Mouse (Mus musculus): ENCODE data around the gene Gna11. TPM values are rescaled to one million over a fixed set of nuclear protein-coding genes. Genes with fewer than 3 reads are reported as not detected.

The Gna11 gene
- polyA plus RNA-seq, 1 experiment: 32.0 TPM

- TF ChIP-seq POLR2A (IDR thresholded peaks at IDR 0.05; ENCODE audit: insufficient read depth, low read length) (no peak), CTCF (IDR thresholded peaks at IDR 0.05; ENCODE audit: low read depth, low read length) (no peak)
- Histone ChIP-seq H3K36me3 (ENCODE audit: control insufficient read depth, insufficient read depth, low read length, poor library complexity, severe bottlenecking) (no peaks in the 10 kb centered on the region; the same call in 1 of the 2 replicates), H3K4me1 (ENCODE audit: control insufficient read depth, insufficient read depth, low read length) (peaks cover 6% of the 10 kb centered on the region), H3K27me3 (ENCODE audit: control insufficient read depth, insufficient read depth, low read length, poor library complexity, severe bottlenecking) (no peaks in the 10 kb centered on the region), H3K9me3 (replicated peaks; ENCODE audit: control insufficient read depth, insufficient read depth, low read length, poor library complexity, severe bottlenecking) (no peaks in the 10 kb centered on the region), H3K27ac (ENCODE audit: insufficient read depth, low read length) (no peak within 1 kb of the TSS), H3K4me3 (ENCODE audit: low read depth, low read length) (peak within 1 kb of the TSS; percentile 94), H3K9ac (ENCODE audit: low read depth, poor library complexity, severe bottlenecking) (peak within 1 kb of the TSS; percentile 98)
These were observed 14.2 kb upstream of the Gna11 start, which contains the start of gene Aes for GRCm38 (mm10) chr10:81559163-81559626. Aes (plus strand) TSS chr10:81559488.

- TF ChIP-seq POLR2A (IDR thresholded peaks at IDR 0.05; ENCODE audit: insufficient read depth, low read length): no peak
- no peak for TF ChIP-seq EP300 (IDR thresholded peaks at IDR 0.05; ENCODE audit: insufficient read depth, low read depth, low read length)
- Histone ChIP-seq H3K4me3 (ENCODE audit: low read depth, low read length) (no peak overlapping the region), H3K27me3 (ENCODE audit: control insufficient read depth, insufficient read depth, low read length, poor library complexity, severe bottlenecking) (no peaks in the 10 kb centered on the region), H3K4me1 (ENCODE audit: control insufficient read depth, insufficient read depth, low read length) (no peaks in the 10 kb centered on the region), H3K27ac (ENCODE audit: insufficient read depth, low read length) (no peak overlapping the region), H3K36me3 (ENCODE audit: control insufficient read depth, insufficient read depth, low read length, poor library complexity, severe bottlenecking) (no peaks in the 10 kb centered on the region; the same call in 1 of the 2 replicates), H3K9me3 (replicated peaks; ENCODE audit: control insufficient read depth, insufficient read depth, low read length, poor library complexity, severe bottlenecking) (no peaks in the 10 kb centered on the region), H3K9ac (ENCODE audit: low read depth, poor library complexity, severe bottlenecking) (no peak overlapping the region)
These were observed 12.5 kb upstream of the Gna11 start for GRCm38 (mm10) chr10:81557491-81557890.

GRCm38 (mm10) chr10:81556282-81556681, 11.3 kb upstream of the Gna11 start:
- no peaks in the 10 kb centered on the region for H3K9me3 ChIP-seq (replicated peaks; ENCODE audit: control insufficient read depth, insufficient read depth, low read length, poor library complexity, severe bottlenecking)
- H3K4me3 ChIP-seq (ENCODE audit: low read depth, low read length): no peak overlapping the region
- no peaks in the 10 kb centered on the region for H3K36me3 ChIP-seq (ENCODE audit: control insufficient read depth, insufficient read depth, low read length, poor library complexity, severe bottlenecking)
- H3K9ac ChIP-seq (ENCODE audit: low read depth, poor library complexity, severe bottlenecking): no peak overlapping the region
- H3K27ac ChIP-seq (ENCODE audit: insufficient read depth, low read length): no peak overlapping the region
- TF ChIP-seq CTCF (IDR thresholded peaks at IDR 0.05; ENCODE audit: low read depth, low read length) (peak; percentile 63), POLR2A (IDR thresholded peaks at IDR 0.05; ENCODE audit: insufficient read depth, low read length) (no peak)
- H3K27me3 ChIP-seq (ENCODE audit: control insufficient read depth, insufficient read depth, low read length, poor library complexity, severe bottlenecking): no peaks in the 10 kb centered on the region
- no peaks in the 10 kb centered on the region for H3K4me1 ChIP-seq (ENCODE audit: control insufficient read depth, insufficient read depth, low read length)

GRCm38 (mm10) chr10:81553807-81554755, 9.1 kb upstream of the Gna11 start:
- no peaks in the 10 kb centered on the region for H3K36me3 ChIP-seq (ENCODE audit: control insufficient read depth, insufficient read depth, low read length, poor library complexity, severe bottlenecking)
- H3K9me3 ChIP-seq (replicated peaks; ENCODE audit: control insufficient read depth, insufficient read depth, low read length, poor library complexity, severe bottlenecking): no peaks in the 10 kb centered on the region
- no peak overlapping the region for H3K9ac ChIP-seq (ENCODE audit: low read depth, poor library complexity, severe bottlenecking)
- no peak overlapping the region for H3K4me3 ChIP-seq (ENCODE audit: low read depth, low read length)
- H3K27me3 ChIP-seq (ENCODE audit: control insufficient read depth, insufficient read depth, low read length, poor library complexity, severe bottlenecking): no peaks in the 10 kb centered on the region
- no peaks in the 10 kb centered on the region for H3K4me1 ChIP-seq (ENCODE audit: control insufficient read depth, insufficient read depth, low read length)
- TF ChIP-seq POLR2A (IDR thresholded peaks at IDR 0.05; ENCODE audit: insufficient read depth, low read length): no peak
- no peak for TF ChIP-seq EP300 (IDR thresholded peaks at IDR 0.05; ENCODE audit: insufficient read depth, low read depth, low read length)
- no peak for TF ChIP-seq CTCF (IDR thresholded peaks at IDR 0.05; ENCODE audit: low read depth, low read length)
- peak overlapping the region; percentile 30 for H3K27ac ChIP-seq (ENCODE audit: insufficient read depth, low read length)

GRCm38 (mm10) chr10:81553232-81553631, 8.2 kb upstream of the Gna11 start:
- no peak overlapping the region for H3K9ac ChIP-seq (ENCODE audit: low read depth, poor library complexity, severe bottlenecking)
- H3K27ac ChIP-seq (ENCODE audit: insufficient read depth, low read length): no peak overlapping the region
- H3K27me3 ChIP-seq (ENCODE audit: control insufficient read depth, insufficient read depth, low read length, poor library complexity, severe bottlenecking): no peaks in the 10 kb centered on the region
- H3K9me3 ChIP-seq (replicated peaks; ENCODE audit: control insufficient read depth, insufficient read depth, low read length, poor library complexity, severe bottlenecking): no peaks in the 10 kb centered on the region
- no peaks in the 10 kb centered on the region for H3K36me3 ChIP-seq (ENCODE audit: control insufficient read depth, insufficient read depth, low read length, poor library complexity, severe bottlenecking)
- H3K4me3 ChIP-seq (ENCODE audit: low read depth, low read length): no peak overlapping the region
- no peaks in the 10 kb centered on the region for H3K4me1 ChIP-seq (ENCODE audit: control insufficient read depth, insufficient read depth, low read length)
- TF ChIP-seq CTCF (IDR thresholded peaks at IDR 0.05; ENCODE audit: low read depth, low read length) (peak; percentile 65), EP300 (IDR thresholded peaks at IDR 0.05; ENCODE audit: insufficient read depth, low read depth, low read length) (0 out of 2 replicates have a peak, but pooled peaks have one; percentile 21), POLR2A (IDR thresholded peaks at IDR 0.05; ENCODE audit: insufficient read depth, low read length) (no peak)

- no peak overlapping the region for H3K27ac ChIP-seq (ENCODE audit: insufficient read depth, low read length)
- no peaks in the 10 kb centered on the region for H3K36me3 ChIP-seq (ENCODE audit: control insufficient read depth, insufficient read depth, low read length, poor library complexity, severe bottlenecking)
- no peaks in the 10 kb centered on the region for H3K4me1 ChIP-seq (ENCODE audit: control insufficient read depth, insufficient read depth, low read length)
- peak; percentile 80 for TF ChIP-seq CTCF (IDR thresholded peaks at IDR 0.05; ENCODE audit: low read depth, low read length)
- TF ChIP-seq EP300 (IDR thresholded peaks at IDR 0.05; ENCODE audit: insufficient read depth, low read depth, low read length): 0 out of 2 replicates have a peak, but pooled peaks have one; percentile 55
- TF ChIP-seq POLR2A (IDR thresholded peaks at IDR 0.05; ENCODE audit: insufficient read depth, low read length): no peak
- no peaks in the 10 kb centered on the region for H3K9me3 ChIP-seq (replicated peaks; ENCODE audit: control insufficient read depth, insufficient read depth, low read length, poor library complexity, severe bottlenecking)
- peak overlapping the region; percentile 30; the same call in 1 of the 2 replicates for H3K9ac ChIP-seq (ENCODE audit: low read depth, poor library complexity, severe bottlenecking)
- no peaks in the 10 kb centered on the region for H3K27me3 ChIP-seq (ENCODE audit: control insufficient read depth, insufficient read depth, low read length, poor library complexity, severe bottlenecking)
- peak overlapping the region; percentile 29 for H3K4me3 ChIP-seq (ENCODE audit: low read depth, low read length)
These were observed 6.7 kb upstream of the Gna11 start for GRCm38 (mm10) chr10:81551597-81552102.
